Mouse (Mus musculus) cerebellum, adult 2 months (tissue): ENCODE data around the gene Dtd1.

Experiments used
- CTCF ChIP-seq: fragments of 200-500 bp; IDR thresholded peaks from 2 replicates; pipeline ENCODE4 v1.5.1; 2011; ENCODE audit warnings: low read depth, mild to moderate bottlenecking, control low read depth, low read length, moderate library complexity, borderline replicate concordance; ENCODE audit not compliant: insufficient read depth
- POLR2A ChIP-seq: fragments of 200-500 bp; IDR thresholded peaks from 2 replicates; pipeline ENCODE4 v1.6.1; 2011; ENCODE audit warnings: low read length, control low read depth, borderline replicate concordance; ENCODE audit not compliant: insufficient read depth

GRCm38 (mm10) chr2:144783831-144784230 lies 184.1 kb downstream of the Dtd1 start:
- TF ChIP-seq POLR2A (no peak), CTCF (no peak)
